Mouse (Mus musculus) thymus, adult 2 months (tissue): ENCODE measurements around the gene Med9. TPM values are rescaled to one million over a fixed set of nuclear protein-coding genes. Genes with fewer than 3 reads are reported as not detected.

Experiments used
- DNase-seq: peaks from one replicate; pipeline ENCODE4 v3.0.0; 2021
- H3K27ac ChIP-seq: fragments of 200-500 bp; 2 replicates; pipeline ENCODE4 v1.5.1; 2012; ENCODE audit warnings: low read length, control low read depth; ENCODE audit not compliant: control insufficient read depth, insufficient read depth
- H3K27me3 ChIP-seq: fragments of 200-500 bp; 2 replicates; pipeline ENCODE4 v1.6.1; 2012; ENCODE audit warnings: mild to moderate bottlenecking, low read length, moderate library complexity, mixed read lengths; ENCODE audit not compliant: control insufficient read depth, insufficient read depth
- H3K36me3 ChIP-seq: fragments of 200-500 bp; 2 replicates; pipeline ENCODE4 v1.6.1; 2012; ENCODE audit warnings: mild to moderate bottlenecking, low read length, moderate library complexity; ENCODE audit not compliant: control insufficient read depth, insufficient read depth
- H3K4me1 ChIP-seq: fragments of 200-500 bp; replicated peaks from 2 replicates; pipeline ENCODE4 v1.6.1; 2012; ENCODE audit warnings: low read length; ENCODE audit not compliant: control insufficient read depth, insufficient read depth
- H3K4me3 ChIP-seq: fragments of 200-500 bp; 2 replicates; pipeline ENCODE4 v1.5.1; 2012; ENCODE audit warnings: mild to moderate bottlenecking, low read length, control low read depth, moderate library complexity; ENCODE audit not compliant: control insufficient read depth, insufficient read depth
- CTCF ChIP-seq: fragments of 200-500 bp; IDR thresholded peaks from 2 replicates; pipeline ENCODE4 v1.5.1; 2012; ENCODE audit warnings: mild to moderate bottlenecking, control low read depth, low read length, moderate library complexity, borderline replicate concordance; ENCODE audit not compliant: control insufficient read depth, poor library complexity, insufficient read depth; ENCODE audit errors: extremely low read depth
- POLR2A ChIP-seq: fragments of 200-500 bp; IDR thresholded peaks from 2 replicates; pipeline ENCODE4 v1.6.1; 2012; ENCODE audit warnings: mild to moderate bottlenecking, low read length, control low read depth, moderate library complexity; ENCODE audit not compliant: control insufficient read depth, poor library complexity, insufficient read depth; ENCODE audit errors: extremely low read depth
- WGBS: fragments of 180-500 bp; shearing (Covaris S2); methylation state at CpG from one replicate; pipeline ENCODE4 v1.1.7; 2018; 5-methylcytosine and 5-hydroxymethylcytosine counted together
- polyA plus RNA-seq: library from polyadenylated mRNA; depleted of rRNA; stranded (reverse); fragments of >200 nt; gene quantifications from 2 replicates; pipeline ENCODE4 v1.2.3, GENCODE M21; 2012

The Med9 gene
- polyA plus RNA-seq, 1 experiment, result 21.0 TPM

GRCm38 (mm10) chr11:59975241-59975640 lies 27.2 kb downstream of the Med9 start:
- TF ChIP-seq CTCF, result no peak
- no peak for TF ChIP-seq POLR2A
- Histone ChIP-seq H3K4me1 (no peaks in the 10 kb centered on the region), H3K4me3 (no peak overlapping the region), H3K36me3 (no peaks in the 10 kb centered on the region), H3K27me3 (no peaks in the 10 kb centered on the region), H3K27ac (no peak overlapping the region)
- no peak for DNase-seq
- 91% methylated on average over 10 of the region's 10 CpGs for WGBS

- H3K36me3 ChIP-seq, result no peaks in the 10 kb centered on the region
- H3K27ac ChIP-seq, result no peak overlapping the region
- H3K4me3 ChIP-seq, result no peak overlapping the region
- H3K27me3 ChIP-seq, result no peaks in the 10 kb centered on the region
- H3K4me1 ChIP-seq, result no peaks in the 10 kb centered on the region
- WGBS, result 96% methylated on average over 5 of the region's 5 CpGs
- DNase-seq, result no peak
- no peak for TF ChIP-seq CTCF
- no peak for TF ChIP-seq POLR2A
Observed at GRCm38 (mm10) chr11:59977831-59978230, 29.8 kb downstream of the Med9 start.

DNA sequence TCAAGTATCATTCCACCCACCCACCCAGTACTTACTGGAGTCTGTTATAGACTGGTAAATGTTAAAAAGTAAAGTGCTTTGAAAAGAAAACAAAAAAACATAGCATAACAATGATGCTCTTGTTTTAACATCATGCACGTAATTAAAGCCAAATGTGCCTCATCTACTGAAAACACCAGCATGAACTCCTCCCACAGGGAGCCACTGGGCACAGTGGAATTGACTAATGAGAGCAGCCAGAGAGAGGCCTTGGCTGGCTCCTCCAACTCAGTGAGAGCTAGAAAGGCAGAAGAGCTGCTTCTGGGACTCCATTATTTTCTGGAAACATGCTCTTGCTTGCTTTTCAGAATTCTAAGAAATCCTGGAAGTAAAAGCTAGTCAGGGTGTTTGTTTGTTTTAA lies 41.4 kb downstream of the Med9 start:
- TF ChIP-seq POLR2A (no peak), CTCF (no peak)
- DNase-seq, result no peak
- H3K27me3 ChIP-seq, result no peaks in the 10 kb centered on the region

GRCm38 (mm10) chr11:59991365-59991764 lies 43.4 kb downstream of the Med9 start:
- no peaks in the 10 kb centered on the region for H3K36me3 ChIP-seq
- no peak overlapping the region for H3K27ac ChIP-seq
- H3K27me3 ChIP-seq, result no peaks in the 10 kb centered on the region
- H3K4me1 ChIP-seq, result no peaks in the 10 kb centered on the region
- WGBS, result 95% methylated on average over 8 of the region's 8 CpGs
- TF ChIP-seq POLR2A (no peak), CTCF (no peak)
- DNase-seq, result no peak
- H3K4me3 ChIP-seq, result no peak overlapping the region

More for the DNA sequence above, 41.4 kb downstream of the Med9 start:
- no peaks in the 10 kb centered on the region for H3K4me1 ChIP-seq
- 100% methylated on average over 1 of the region's 1 CpGs for WGBS
- H3K36me3 ChIP-seq, result no peaks in the 10 kb centered on the region
- H3K4me3 ChIP-seq, result no peak overlapping the region
- H3K27ac ChIP-seq, result no peak overlapping the region

GRCm38 (mm10) chr11:59994318-59994717 lies 46.3 kb downstream of the Med9 start:
- WGBS, result 81% methylated on average over 9 of the region's 9 CpGs
- no peaks in the 10 kb centered on the region for H3K4me1 ChIP-seq
- no peak overlapping the region for H3K4me3 ChIP-seq
- no peaks in the 10 kb centered on the region for H3K27me3 ChIP-seq
- DNase-seq, result no peak
- TF ChIP-seq POLR2A (no peak), CTCF (no peak)
- no peak overlapping the region for H3K27ac ChIP-seq
- H3K36me3 ChIP-seq, result no peaks in the 10 kb centered on the region

DNA sequence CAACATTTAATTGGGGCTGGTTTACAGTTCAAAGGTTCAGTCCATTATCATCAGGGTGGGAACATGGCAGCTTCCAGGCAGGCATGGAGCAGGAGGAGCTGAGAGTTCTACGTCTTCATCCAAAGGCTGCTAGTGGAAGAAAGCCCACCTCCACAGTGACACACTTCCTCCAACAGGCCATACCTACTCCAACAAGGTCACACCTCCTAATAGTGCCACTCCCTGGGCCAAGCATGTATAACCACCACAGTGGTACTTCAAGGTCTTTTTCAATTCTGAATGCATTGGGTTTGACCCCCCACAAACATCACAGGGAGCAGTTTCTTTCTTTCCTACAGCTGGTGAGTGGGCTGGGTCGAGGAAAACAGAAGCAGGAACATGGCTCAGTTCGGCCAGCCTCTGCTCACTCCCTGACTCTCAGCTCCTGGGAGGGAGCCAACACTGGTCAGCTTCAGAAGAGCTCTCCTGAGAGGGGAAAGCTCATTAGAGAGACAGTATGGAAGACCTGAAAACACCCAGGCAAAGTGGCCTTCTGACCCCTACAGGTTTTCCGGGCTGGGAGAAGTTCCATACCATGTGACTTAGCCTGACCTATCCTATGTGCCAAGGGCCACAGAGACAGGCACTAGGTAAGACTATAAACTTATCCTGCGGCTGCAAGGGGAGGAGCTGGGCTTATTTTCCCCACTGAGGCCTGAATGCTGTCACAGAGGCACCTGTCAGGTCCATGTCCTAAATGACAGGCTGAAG lies 53.4 kb downstream of the Med9 start:
- WGBS, result 91% methylated on average over 5 of the region's 5 CpGs
- no peak overlapping the region for H3K27ac ChIP-seq
- no peaks in the 10 kb centered on the region for H3K4me1 ChIP-seq
- no peaks in the 10 kb centered on the region for H3K36me3 ChIP-seq
- no peaks in the 10 kb centered on the region for H3K27me3 ChIP-seq
- TF ChIP-seq CTCF (no peak), POLR2A (no peak)
- no peak overlapping the region for H3K4me3 ChIP-seq
- DNase-seq, result no peak

GRCm38 (mm10) chr11:60003811-60004210 lies 55.8 kb downstream of the Med9 start:
- DNase-seq, result no peak
- TF ChIP-seq CTCF (no peak), POLR2A (no peak)

More at GRCm38 (mm10) chr11:60003811-60004210, 55.8 kb downstream of the Med9 start:
- Histone ChIP-seq H3K27ac (no peak overlapping the region), H3K36me3 (no peaks in the 10 kb centered on the region), H3K4me3 (no peak overlapping the region), H3K27me3 (no peaks in the 10 kb centered on the region), H3K4me1 (no peaks in the 10 kb centered on the region)
- WGBS, result 93% methylated on average over 8 of the region's 8 CpGs
